Mouse (Mus musculus) liver, embryonic 16.5 days (tissue): ENCODE data around the gene Nit1. TPM values are rescaled to one million over a fixed set of nuclear protein-coding genes. Genes with fewer than 3 reads are reported as not detected.

Experiments used
- ATAC-seq: fragments of 200-750 bp; cut with Nextera tagmentation; 2 replicates; pipeline ENCODE4 v1.8.0; 2017; ENCODE audit warnings: low read depth, mild to moderate bottlenecking, moderate number of reproducible peaks, moderate library complexity
- H3K27ac ChIP-seq: fragments of 300-500 bp; sonication (generic); 2 replicates; pipeline ENCODE4 v1.5.1; 2014; ENCODE audit warnings: mild to moderate bottlenecking, low read length
- H3K27me3 ChIP-seq: fragments of 300-500 bp; sonication (generic); 2 replicates; pipeline ENCODE4 v1.6.1; 2014; ENCODE audit warnings: low read depth, low read length, mixed read lengths; ENCODE audit not compliant: control insufficient read depth, insufficient read depth
- H3K36me3 ChIP-seq: fragments of 300-500 bp; sonication (generic); 2 replicates; pipeline ENCODE4 v1.6.1; 2014; ENCODE audit warnings: mild to moderate bottlenecking; ENCODE audit not compliant: control insufficient read depth, insufficient read depth
- H3K4me1 ChIP-seq: fragments of 300-500 bp; sonication (generic); 2 replicates; pipeline ENCODE4 v1.6.1; 2014; ENCODE audit warnings: low read depth, low read length, mixed read lengths; ENCODE audit not compliant: control insufficient read depth
- H3K4me2 ChIP-seq: fragments of 300-500 bp; sonication (generic); 2 replicates; pipeline ENCODE4 v1.6.1; 2014; ENCODE audit warnings: low read depth, low read length, mixed read lengths
- H3K4me3 ChIP-seq: fragments of 300-500 bp; sonication (generic); 2 replicates; pipeline ENCODE4 v1.5.1; 2014; ENCODE audit warnings: low read depth, mild to moderate bottlenecking, low read length
- H3K9ac ChIP-seq: fragments of 300-500 bp; sonication (generic); 2 replicates; pipeline ENCODE4 v1.6.1; 2014; ENCODE audit warnings: low read depth, low read length
- H3K9me3 ChIP-seq: fragments of 300-500 bp; sonication (generic); replicated peaks from 2 replicates; pipeline ENCODE4 v1.6.1; 2016; ENCODE audit warnings: low read length; ENCODE audit not compliant: control insufficient read depth
- WGBS: fragments of 180-500 bp; shearing (Covaris S2); extraction: QIAGEN DNeasy Blood & Tissue Kit; methylation state at CpG from one replicate; pipeline ENCODE4 v1.1.7; 2014; ENCODE audit not compliant: insufficient replicate concordance; 5-methylcytosine and 5-hydroxymethylcytosine counted together
- polyA plus RNA-seq: library from polyadenylated mRNA; unstranded; fragments of >200 nt; fragmentation: Nextera tagmentation; extraction: Ambion mirVana; gene quantifications from 2 replicates; pipeline ENCODE4 v1.2.1, GENCODE M21; 2015

The Nit1 gene
- 38.8 and 39.0 TPM in 2 replicates for polyA plus RNA-seq

- Histone ChIP-seq H3K27ac (peak within 1 kb of the TSS; percentile 80), H3K9me3 (peaks cover 2% of the 10 kb centered on the region; the same call in 1 of the 2 replicates), H3K27me3 (no peaks in the 10 kb centered on the region), H3K4me2 (peak within 1 kb of the TSS; percentile 81), H3K4me3 (peak within 1 kb of the TSS; percentile 86), H3K4me1 (peaks cover 15% of the 10 kb centered on the region), H3K9ac (peak within 1 kb of the TSS; percentile 80), H3K36me3 (peaks cover 13% of the 10 kb centered on the region; the same call in 1 of the 2 replicates)
- WGBS = under 1% methylated on average over 53 of the region's 53 CpGs
- peak; percentile 90 for ATAC-seq
Observed at GRCm38 (mm10) chr1:171345225-171346094, at the start of gene Nit1, which contains the start of gene Pfdn2. Gene Nit1 (minus strand): TSS chr1:171345646. Gene Pfdn2 (plus strand): TSS chr1:171345670.

GRCm38 (mm10) chr1:171390101-171390500 is 44.7 kb upstream of the Nit1 start:
- no peaks in the 10 kb centered on the region for H3K9me3 ChIP-seq

GRCm38 (mm10) chr1:171388376-171389102 is 43.1 kb upstream of the Nit1 start, which contains the start of gene Arhgap30:
Gene Arhgap30 (plus strand): TSS chr1:171388954.
- peak within 1 kb of the TSS; percentile 48 for H3K4me3 ChIP-seq
- peak within 1 kb of the TSS; percentile 25; the same call in 1 of the 2 replicates for H3K9ac ChIP-seq
- no peaks in the 10 kb centered on the region for H3K9me3 ChIP-seq
- no peaks in the 10 kb centered on the region for H3K36me3 ChIP-seq
- H3K4me1 ChIP-seq = no peaks in the 10 kb centered on the region
- no peaks in the 10 kb centered on the region for H3K27me3 ChIP-seq
- ATAC-seq = peak; percentile 66
- WGBS = 26% methylated on average over 15 of the region's 15 CpGs
- peak within 1 kb of the TSS; percentile 77 for H3K27ac ChIP-seq
- H3K4me2 ChIP-seq = peak within 1 kb of the TSS; percentile 47

More at GRCm38 (mm10) chr1:171390101-171390500, 44.7 kb upstream of the Nit1 start:
- Histone ChIP-seq H3K4me1 (no peaks in the 10 kb centered on the region), H3K4me2 (no peak overlapping the region), H3K27ac (peak overlapping the region; percentile 77), H3K36me3 (no peaks in the 10 kb centered on the region), H3K9ac (no peak overlapping the region), H3K4me3 (peak overlapping the region; percentile 48), H3K27me3 (no peaks in the 10 kb centered on the region)
- 30% methylated on average over 4 of the region's 4 CpGs for WGBS
- peak; percentile 38; the same call in 1 of the 2 replicates for ATAC-seq

- Histone ChIP-seq H3K27me3 (no peaks in the 10 kb centered on the region), H3K4me1 (no peaks in the 10 kb centered on the region), H3K36me3 (no peaks in the 10 kb centered on the region), H3K9me3 (no peaks in the 10 kb centered on the region), H3K4me3 (no peak overlapping the region), H3K27ac (no peak overlapping the region), H3K9ac (no peak overlapping the region), H3K4me2 (no peak overlapping the region)
- ATAC-seq = no peak
- 46% methylated on average over 6 of the region's 6 CpGs for WGBS
Observed at GRCm38 (mm10) chr1:171387099-171387498, 41.7 kb upstream of the Nit1 start.

GRCm38 (mm10) chr1:171385171-171385570 is 39.7 kb upstream of the Nit1 start:
- no peak overlapping the region for H3K9ac ChIP-seq
- 55% methylated on average over 9 of the region's 9 CpGs for WGBS
- H3K4me1 ChIP-seq = no peaks in the 10 kb centered on the region; the same call in 1 of the 2 replicates
- H3K4me3 ChIP-seq = no peak overlapping the region
- H3K36me3 ChIP-seq = no peaks in the 10 kb centered on the region
- no peak overlapping the region for H3K27ac ChIP-seq
- no peaks in the 10 kb centered on the region for H3K9me3 ChIP-seq
- H3K27me3 ChIP-seq = peaks cover 9% of the 10 kb centered on the region
- no peak for ATAC-seq
- H3K4me2 ChIP-seq = no peak overlapping the region

- Histone ChIP-seq H3K4me1 (no peaks in the 10 kb centered on the region; the same call in 1 of the 2 replicates), H3K27ac (no peak overlapping the region), H3K4me2 (no peak overlapping the region), H3K9me3 (no peaks in the 10 kb centered on the region), H3K36me3 (no peaks in the 10 kb centered on the region), H3K9ac (no peak overlapping the region), H3K27me3 (peaks cover 11% of the 10 kb centered on the region), H3K4me3 (no peak overlapping the region)
- ATAC-seq = no peak
- 58% methylated on average over 9 of the region's 9 CpGs for WGBS
Observed at GRCm38 (mm10) chr1:171384361-171384760, 38.9 kb upstream of the Nit1 start.

- Histone ChIP-seq H3K27me3 (peaks cover 13% of the 10 kb centered on the region), H3K9ac (no peak overlapping the region), H3K4me2 (no peak overlapping the region), H3K9me3 (no peaks in the 10 kb centered on the region), H3K36me3 (no peaks in the 10 kb centered on the region), H3K4me3 (no peak overlapping the region), H3K27ac (no peak overlapping the region), H3K4me1 (no peaks in the 10 kb centered on the region; the same call in 1 of the 2 replicates)
- no peak for ATAC-seq
- 55% methylated on average over 11 of the region's 11 CpGs for WGBS
Observed at GRCm38 (mm10) chr1:171382096-171382620, 36.7 kb upstream of the Nit1 start.

GRCm38 (mm10) chr1:171379935-171380599 is 34.6 kb upstream of the Nit1 start:
- 6% methylated on average over 31 of the region's 31 CpGs for WGBS
- H3K27me3 ChIP-seq = peaks cover 13% of the 10 kb centered on the region
- H3K4me1 ChIP-seq = no peaks in the 10 kb centered on the region; the same call in 1 of the 2 replicates
- H3K4me3 ChIP-seq = peak overlapping the region; percentile 7; the same call in 1 of the 2 replicates
- H3K9ac ChIP-seq = no peak overlapping the region
- H3K36me3 ChIP-seq = no peaks in the 10 kb centered on the region
- no peaks in the 10 kb centered on the region for H3K9me3 ChIP-seq
- H3K27ac ChIP-seq = no peak overlapping the region
- peak overlapping the region; percentile 33; the same call in 1 of the 2 replicates for H3K4me2 ChIP-seq
- ATAC-seq = peak; percentile 58
